Mouse (Mus musculus) ovary, postnatal 36 days (tissue): Measurements from ENCODE around the gene Heatr6.
A peak's percentile ranks its signal among the peaks of the same experiment; 100 is the strongest.

Source experiments
- DNase-seq: peaks from one replicate; pipeline ENCODE4 v3.0.0; 2022; ENCODE audit warnings: low spot score, mixed read lengths

Gene Heatr6

DNA sequence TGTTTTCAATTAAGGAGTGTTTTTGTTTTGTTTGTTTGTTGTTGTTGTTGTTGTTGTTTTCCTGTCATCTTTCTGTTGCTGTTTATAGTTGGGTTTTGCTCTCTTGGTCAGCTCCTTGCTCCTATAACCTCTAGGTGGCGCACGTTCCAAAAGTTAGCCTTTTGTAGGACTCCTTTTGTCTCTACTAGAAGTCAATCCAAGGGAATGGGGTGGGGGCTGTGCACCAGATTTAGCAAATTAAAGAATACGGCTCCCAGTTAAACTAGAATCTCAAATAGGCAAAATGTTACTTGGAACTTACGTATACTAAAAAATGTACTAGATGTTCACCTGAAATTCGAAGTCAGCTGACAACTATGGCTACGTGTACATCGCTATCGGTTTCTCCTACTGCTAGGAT, 48.7 kb downstream of the Heatr6 start:
- DNase-seq: no peak

DNA sequence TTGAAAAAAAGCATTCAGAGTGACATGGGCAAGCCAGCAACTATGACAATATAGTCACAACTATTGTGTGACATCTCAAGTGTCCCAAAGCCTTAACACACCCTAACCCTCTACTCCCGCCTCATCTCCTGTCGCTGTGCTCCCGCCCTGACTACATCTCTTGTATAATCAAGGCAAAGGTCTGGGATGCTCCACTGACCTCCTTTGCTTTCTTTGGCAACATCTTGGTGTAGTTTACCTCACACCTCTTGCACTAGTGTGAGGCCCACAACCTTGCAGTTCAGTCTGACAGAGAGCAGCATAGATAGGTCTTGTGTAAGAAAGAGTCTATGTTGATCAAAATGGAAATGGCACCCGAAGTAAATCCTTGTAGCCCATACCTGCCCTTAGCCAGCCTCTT, 49.1 kb downstream of the Heatr6 start:
- DNase-seq: no peak

DNA sequence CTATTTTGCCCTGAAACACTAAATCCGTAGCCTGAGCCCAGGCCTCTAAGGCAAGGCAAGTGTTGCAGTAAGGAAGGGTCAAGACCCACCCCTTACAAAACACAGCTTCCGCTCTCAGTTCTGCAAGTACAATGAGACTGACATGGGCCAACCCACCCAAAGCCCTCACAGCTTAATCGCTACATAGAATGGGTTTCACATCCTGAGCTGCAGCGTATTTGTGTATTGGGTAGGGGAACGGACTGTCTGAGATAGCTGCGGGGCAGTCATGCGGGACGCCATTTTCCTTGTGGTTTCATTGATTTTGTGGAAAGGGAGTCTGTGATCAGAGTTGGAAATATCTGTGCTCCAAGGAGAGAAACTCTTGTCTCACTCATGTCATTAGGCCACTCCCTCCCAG, 56.9 kb downstream of the Heatr6 start:
- DNase-seq: no peak

DNA sequence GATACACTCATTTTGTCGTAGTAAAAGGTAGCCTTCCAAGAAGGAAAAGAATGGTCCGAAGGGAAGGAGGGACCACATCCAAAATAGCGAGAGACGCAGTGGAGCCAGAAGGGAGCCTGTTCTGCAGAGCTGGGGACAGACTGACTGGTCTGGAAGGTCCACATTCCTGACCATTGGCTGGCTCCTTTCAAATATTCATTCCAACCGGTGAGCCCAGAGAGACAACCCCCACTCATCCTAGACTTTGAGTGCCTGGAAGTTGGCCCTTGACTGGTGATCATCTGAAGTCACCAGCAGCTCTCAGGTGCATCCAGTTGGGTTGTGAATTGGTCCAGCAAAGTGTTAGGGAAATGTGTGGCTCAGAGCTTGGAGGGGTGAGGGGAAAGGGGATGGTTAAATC, 61.7 kb downstream of the Heatr6 start:
- no peak for DNase-seq

DNA sequence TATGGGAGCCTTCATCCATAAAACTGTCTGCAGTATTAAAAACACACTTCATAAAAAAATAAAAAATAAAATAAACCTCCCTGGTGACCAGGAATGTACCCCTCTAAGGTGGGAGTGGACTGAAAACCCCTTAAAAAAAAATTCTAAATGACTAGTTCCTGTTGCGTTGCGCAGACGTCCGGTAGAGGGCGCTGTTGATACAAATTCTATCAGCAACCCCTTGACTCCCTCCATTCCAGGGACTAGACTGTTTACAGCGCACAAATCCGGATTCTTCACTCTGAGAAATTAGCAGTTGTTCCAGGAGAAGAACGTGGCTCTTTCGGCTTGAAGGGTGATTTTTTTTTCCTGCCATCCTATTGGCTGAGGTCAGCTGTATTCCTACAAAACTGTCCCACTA, 62.1 kb downstream of the Heatr6 start:
- peak; percentile 48 for DNase-seq

DNA sequence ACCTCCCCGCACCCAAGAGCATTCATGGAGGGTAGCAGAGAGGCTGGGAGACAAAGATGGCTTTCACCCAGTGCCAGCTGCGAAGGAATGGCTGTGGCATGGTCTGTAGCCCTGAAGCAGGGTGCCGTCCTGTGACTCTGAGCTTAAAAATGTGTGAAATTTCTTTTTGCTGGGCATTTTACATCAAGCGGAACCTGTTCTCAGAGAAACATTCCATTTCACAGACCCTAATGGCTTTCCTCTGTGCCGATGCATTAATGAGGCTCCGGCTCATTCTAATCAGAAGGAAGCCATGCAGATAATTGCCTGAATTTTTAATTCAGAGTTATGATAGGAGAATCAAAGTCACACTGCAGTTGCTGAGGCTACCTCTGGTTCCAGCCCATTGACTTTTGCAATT, 63.6 kb downstream of the Heatr6 start:
- no peak for DNase-seq

DNA sequence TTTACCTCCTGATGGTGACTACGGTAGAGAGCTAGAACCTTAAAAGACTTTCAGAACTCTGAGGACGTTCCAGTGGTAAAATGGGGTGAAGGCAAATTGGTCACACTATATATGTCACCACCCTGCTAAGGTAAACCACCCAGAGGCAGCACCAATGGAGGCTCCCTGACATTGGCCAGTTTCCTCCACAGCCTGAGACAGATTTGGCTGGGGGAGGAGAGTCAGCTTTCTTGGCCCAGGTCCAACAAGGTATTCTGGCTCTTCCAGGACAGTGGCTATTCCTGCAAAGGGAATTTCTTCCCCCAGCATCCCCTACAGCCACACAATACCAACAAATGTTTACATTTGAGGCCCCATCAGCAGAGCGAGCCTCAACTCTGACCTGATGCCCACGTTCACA, 64.5 kb downstream of the Heatr6 start:
- no peak for DNase-seq

DNA sequence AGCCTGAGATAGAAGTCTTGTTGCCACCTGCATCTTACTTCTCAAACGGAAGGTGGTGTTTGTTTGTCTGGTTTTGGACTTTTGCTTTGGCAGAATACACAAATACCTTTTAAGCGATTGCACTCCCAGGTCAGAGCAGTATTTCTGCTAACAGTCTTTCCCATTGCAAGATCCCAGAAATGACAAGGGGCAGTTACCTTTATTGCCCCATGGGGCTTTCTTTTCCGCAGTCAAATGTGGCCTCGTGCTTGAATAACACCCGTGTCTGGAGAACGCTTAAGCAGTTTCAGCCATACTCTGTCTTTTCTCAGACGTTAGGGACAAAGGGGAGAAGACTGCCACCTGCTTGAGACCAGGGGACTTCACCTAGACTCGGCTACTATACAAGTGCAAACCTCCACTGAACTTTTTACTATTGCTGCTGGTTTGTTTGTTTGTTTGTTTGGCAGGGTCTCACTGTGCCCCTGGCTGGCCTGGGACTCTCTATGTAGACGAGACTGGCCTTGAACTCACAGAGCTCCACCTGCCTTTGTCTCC, 65.2 kb downstream of the Heatr6 start:
- DNase-seq: no peak

DNA sequence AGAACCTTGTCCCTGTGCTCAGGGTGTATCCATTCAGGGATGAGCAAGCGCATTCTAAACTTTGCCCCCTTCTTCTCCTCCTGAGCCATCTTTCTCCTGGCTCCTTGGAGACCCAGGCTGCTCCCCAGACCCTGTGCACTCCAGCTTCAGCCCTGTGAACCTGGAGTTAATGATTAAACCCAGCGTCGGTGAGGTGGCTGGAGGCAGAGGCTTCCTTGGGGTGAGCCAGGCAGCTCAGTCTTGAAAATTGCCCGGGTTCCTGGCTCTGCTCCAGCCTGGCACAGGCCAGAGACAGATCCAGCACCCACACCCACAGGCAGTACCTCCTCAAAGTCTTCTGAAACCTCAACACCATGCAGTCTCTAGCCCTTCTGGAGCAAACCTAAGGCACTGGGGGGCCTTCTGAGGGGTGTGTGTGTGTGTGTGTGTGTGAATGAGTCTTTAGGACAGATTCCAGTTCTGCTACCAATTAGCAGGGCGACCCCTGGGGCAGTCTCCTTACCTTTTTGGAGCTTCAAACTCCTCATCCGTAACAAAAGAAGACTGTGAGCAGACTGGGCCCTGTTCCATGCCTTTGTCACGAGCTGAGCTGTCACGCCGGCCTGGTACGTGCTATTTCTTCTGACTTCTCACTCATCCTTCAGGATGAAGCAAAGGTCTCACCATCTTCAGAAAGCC, 66.4 kb downstream of the Heatr6 start:
- no peak for DNase-seq

DNA sequence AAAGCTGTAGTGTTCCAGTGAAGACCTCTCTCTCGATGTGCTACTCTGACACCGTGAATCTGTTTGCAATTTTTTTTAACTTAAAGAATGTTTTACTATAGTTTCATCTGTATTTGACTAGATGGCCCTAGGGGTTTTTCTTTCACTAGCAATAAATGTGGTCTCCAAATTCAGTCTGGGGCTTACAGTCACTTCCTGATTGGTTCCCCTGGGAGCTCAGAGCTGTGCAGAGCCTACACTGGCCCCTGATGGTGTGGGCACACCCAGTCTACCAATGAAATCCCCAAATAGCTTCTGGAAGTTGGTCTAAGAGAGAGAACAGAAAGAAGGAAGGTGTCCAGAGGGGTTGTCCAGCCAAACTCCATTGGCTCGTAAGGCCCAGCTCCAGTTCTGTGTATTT, 72.6 kb downstream of the Heatr6 start:
- no peak for DNase-seq

DNA sequence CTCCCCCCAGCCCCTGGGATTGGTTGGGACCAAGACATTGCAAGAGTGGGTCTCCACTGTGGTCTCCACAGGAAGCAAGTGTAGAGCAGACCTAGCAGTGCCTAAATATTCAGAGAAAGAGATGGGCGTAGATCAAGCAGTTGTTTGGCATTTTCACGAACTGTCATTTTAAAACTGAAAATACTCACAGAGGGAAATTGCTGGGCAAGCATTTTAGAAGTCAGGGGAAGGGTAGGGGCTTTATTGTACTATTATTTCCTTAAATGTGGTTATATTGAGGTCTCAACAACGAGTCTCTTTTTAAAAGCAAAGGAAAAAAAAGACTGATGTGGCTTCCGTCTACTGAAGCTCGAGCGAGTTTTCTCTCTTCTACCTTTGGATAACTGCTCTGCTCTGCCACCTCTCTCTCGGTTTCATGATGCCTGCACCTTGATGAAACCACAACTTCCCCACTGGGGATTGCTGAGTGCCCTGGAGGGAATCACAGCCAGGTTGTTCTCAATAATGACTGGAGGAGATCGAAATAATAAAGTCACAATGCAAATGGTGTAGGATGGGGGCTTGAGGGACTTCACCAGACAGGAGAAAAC, 75.2 kb downstream of the Heatr6 start:
- no peak for DNase-seq

DNA sequence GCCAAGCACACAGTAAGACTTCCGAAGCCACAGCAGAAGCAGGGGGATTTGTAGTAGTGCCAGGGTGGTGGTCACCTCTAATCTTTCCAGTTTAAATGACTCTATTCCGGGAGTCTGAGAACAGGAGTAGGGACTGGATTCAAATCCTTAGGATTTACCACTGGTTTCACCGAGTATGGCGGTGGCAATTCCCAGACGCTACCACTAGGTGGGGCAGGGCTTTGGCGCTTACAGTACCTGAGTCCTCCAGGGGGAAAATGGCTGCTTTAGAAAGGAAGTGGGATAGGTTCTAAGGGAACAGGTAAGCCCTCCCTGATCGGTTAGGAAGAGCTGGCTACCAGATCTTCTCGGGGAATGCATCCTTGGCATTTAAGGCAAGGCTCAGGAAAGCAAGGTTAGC, 78.9 kb downstream of the Heatr6 start:
- DNase-seq: peak; percentile 20
